Mouse (Mus musculus): ENCODE measurements around the gene BC052040.

The BC052040 gene

DNA sequence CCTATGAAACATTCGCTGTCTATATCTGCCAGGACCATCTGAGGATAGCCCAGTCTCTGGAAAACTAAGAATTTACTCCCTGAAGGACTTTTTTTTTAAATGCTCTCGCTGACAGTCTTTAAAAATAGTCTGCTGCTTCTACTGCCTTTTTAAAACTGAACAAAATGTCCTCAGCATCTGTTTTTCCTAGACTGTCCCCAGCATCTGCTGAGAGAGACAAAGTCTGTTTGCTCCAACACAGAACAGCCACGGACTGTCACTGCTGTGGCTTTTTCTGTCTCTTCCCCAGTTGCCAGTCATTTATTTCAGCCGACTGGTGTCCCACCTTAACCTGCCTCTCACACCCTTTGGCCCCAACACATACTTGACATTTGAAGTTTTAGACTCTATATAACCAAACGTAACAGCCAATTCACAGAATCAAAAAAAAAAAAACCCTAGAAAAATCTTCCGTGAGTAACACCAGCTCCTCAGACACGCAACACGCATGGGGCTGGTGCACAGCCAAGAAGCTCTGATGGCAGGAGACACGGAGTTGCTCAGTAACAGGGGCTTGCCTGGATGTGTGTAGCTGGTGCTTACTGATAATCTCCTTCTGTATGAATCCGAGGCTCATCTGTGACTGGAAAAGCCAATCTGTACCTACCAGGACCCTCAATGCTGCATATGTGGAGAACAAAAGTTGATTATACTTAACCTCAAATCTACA, 188.2 kb downstream of the BC052040 start:
- DNase-seq (ENCODE audit: low read depth): no peak

DNA sequence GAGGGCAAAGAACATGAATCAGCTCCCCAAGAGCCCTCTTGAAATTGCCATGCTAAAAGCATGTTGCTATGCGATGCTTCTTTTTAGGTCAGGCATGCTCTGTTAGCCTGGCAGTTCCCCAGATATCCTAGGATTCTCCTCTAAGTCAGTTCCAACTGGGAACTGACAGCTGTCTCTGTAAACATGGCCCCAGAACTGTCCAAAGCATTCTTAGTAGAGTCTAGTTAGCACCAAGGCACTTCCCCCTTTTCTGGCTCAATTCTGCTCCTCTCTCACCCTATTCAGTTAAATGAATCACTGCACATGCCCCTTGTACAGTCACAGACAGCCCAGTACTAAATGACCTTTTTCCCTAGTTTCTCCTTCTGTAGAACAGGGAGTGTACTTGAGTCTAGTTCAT, 191.2 kb downstream of the BC052040 start:
- DNase-seq (ENCODE audit: low read depth): no peak

GRCm38 (mm10) chr2:115774153-115774908, 192.8 kb downstream of the BC052040 start:
- DNase-seq (ENCODE audit: low read depth): no peak

DNA sequence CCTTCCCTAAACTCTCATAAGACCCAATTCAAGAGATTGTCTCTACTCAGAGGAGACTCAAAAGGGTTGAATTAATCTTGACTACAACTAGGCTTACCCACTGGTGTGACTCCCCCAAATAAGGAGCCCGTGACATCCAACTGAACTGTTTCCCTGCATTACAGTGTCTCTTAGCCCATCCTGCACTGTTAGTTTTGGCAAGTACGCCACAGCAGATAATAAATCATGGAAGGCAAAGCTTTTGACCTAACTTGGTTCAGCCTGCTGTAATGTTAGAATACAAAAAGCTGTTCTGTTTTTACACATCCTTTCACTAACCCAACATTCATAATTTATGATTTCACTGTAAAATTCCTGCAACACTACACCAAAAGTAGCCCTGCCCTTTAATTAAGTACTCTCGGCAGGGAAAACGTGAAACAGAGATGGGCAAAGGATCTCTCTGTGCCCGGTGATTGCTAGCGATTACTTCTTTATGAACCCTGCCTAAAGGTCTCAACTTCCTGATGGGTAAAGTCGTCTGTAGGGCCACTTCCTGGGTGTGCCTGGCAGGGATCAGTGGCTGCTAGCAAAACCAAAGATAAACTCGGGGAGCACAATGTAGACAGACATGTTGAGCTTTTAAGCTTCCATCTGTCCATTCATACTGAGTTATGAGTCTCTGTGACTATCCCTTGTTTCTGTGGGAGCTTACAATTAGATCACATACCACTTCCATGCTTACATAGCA, 194.1 kb downstream of the BC052040 start:
- DNase-seq (ENCODE audit: low read depth): peak; percentile 3

DNA sequence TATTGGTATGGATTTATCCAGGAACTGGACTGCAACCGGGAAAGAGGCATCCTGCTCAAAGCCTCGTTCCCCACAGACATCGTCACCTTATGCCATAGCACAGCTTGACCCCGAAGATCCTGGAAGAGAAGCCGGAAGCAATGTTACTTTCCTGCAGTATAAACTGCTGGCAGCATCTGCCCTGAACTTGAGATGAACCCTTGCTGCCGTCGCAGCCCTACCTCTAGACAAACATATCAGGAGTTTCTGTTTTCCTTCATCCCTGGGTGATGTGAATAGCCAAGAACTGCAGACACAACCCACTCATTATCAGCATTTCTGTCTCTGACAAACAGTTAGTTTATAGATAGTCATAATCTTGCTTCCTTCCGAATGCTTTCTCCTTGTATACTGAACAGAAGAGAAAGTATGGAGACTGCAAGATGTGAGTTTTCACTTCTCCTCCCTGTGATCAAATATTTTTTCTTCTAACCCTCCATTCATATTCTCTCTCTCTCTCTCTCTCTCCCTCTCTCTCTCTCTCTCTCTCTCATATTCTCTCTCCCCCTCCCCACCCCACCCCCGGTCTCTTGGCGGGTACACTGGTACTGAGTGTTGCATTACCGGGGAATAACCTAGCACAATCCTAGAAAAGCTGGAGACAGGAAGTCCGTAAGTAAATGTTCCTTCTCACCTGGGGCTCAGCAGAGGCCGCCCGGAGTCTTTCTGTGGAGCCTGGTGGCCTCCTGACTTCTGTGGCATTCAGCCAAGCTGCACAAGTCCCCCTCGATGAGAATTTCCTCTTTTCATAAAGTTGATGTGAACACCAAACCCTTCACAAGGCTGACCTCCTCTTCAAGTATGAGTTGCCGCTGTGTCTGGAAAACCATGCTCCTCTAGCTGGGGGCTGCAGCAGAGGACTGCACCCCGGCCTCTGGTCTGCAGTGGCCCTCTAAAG, 195.7 kb downstream of the BC052040 start:
- no peak for DNase-seq (ENCODE audit: low read depth)

DNA sequence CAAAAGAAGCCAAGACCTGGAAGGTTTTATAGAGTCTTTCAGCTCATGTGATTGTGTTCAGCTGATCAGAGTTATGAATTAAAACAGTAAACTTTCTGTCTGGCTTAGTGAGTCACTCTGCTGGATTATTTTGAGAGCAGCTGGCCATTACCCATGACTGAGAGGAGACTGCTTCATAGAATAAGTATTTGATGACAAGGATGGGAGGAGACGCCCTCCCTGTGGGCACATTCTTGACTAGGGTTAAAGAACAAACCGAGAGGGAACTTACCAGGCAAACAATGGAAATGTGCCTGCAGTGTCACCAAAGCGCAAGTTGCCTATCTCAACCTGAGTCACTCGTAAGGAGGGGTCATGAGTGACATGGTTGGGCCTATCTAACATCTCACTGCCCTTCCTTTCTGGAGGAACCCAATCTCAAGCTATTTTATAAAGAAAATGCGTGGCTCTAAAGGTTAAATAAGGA, 199.1 kb downstream of the BC052040 start:
- no peak for DNase-seq (ENCODE audit: low read depth)

GRCm38 (mm10) chr2:115785687-115786086, 204.2 kb downstream of the BC052040 start:
- DNase-seq (ENCODE audit: low read depth): no peak

- no peak for DNase-seq (ENCODE audit: low read depth)
Observed at GRCm38 (mm10) chr2:115798839-115799238, 217.3 kb downstream of the BC052040 start.

DNA sequence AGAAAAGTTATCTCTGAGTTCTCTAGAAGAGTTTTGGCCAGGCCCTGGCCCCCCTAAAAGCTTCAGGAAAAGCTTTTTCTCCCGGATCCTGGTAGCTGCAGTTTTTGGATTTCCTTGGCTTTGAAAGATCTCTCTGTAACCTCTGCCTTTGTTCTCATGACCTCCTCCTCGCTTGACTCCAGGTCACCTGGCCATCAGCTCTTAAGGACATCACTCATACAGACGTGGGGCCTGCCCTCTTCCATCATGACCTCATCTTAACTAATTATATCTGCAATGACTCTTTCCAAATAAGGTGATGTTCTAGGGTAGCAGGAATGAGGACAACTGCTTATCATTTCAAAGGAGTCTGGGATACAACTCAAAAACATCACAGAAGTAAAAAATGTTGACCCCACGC, 226.9 kb downstream of the BC052040 start:
- DNase-seq (ENCODE audit: low read depth): no peak

GRCm38 (mm10) chr2:115813316-115813715, 231.8 kb downstream of the BC052040 start:
- no peak for DNase-seq (ENCODE audit: low read depth)

DNA sequence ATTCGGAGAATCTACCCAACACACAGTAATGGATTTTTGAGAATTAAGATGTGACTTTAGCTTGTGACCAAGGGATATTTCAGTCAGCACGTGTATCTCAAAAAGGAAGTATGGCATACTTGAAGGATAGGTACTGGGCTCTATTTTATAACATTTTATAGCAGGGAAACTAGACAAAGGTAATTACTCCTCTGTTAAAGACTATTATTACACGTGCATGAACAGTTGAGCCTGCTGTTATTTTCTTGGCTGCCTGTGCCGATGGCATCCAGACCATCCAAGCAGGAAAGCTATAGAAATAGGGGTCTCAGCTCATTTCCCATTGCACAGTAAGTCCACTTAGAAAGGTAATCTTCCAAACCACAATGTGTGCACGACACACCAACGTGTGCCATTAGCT, 232.2 kb downstream of the BC052040 start:
- no peak for DNase-seq (ENCODE audit: low read depth)

DNA sequence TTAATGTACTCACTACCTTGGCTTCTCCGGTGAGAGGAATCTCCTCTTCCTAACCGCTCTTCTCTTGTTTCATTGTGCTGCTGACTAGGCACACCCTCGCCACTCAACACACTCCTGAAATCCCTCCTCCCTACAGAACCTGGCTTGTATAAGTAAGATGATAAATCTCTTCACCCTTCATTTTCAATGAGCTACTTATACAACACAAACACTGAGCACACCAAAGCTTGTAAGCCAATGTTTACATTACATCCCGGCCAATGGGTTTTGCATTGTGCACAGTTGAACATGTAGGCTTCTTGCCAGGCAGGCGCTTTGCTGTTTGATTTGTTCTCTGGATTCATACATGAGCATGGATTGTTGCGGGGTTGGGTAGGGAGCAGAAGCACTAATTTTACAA, 236.4 kb downstream of the BC052040 start:
- no peak for DNase-seq (ENCODE audit: low read depth)

DNA sequence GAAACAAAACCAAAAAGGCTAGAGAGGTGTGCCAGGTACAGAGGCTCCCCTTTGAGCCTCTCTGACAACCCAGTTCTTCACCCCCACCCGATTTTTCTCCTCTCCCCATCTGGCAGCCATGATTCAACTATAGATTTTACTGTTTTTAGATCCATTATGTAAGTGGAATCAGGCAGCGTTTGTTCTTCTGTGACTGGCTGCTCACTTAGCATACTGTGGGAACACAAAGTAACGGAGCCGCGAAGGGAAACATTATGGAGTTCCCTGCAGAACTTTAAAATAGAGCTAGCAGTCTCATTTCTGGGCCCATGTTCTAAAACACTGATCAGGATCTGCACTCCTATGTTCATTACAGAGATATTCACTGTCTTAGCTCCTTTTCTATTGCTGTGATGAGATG, 240.8 kb downstream of the BC052040 start:
- DNase-seq (ENCODE audit: low read depth): no peak
